Mouse (Mus musculus): ENCODE results near the gene Mmp14. TPM values are rescaled to one million over a fixed set of nuclear protein-coding genes. Genes with fewer than 3 reads are reported as not detected.

Mmp14 gene
- total and polyA plus RNA-seq, 2 experiments from 2014 or later, result 41.8 to 46.4 TPM

DNA sequence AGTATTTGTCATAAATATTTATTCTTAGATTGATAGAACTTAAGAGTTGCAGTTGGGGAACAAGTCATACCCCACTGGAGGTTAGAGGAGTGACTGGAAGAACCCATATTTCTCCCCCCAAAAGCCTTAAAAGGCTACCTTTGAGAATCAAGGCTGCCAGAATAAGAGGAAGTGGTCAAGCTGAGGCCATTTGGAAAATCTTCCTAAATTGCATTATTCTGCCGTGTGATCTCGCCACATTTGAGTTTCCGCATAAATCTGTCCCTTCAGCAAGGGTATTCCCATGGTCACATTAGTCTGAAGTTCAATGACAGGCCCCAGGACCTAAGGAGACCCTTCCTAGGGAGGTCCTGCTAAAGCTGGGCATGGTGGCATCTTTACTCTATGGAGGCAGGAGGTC lies 11.1 kb downstream of the Mmp14 start:
- Histone ChIP-seq H3K9ac (replicated peaks; ENCODE audit: low read length, poor library complexity, severe bottlenecking) (no peak overlapping the region), H3K27me3 (ENCODE audit: insufficient read depth, low read length) (no peaks in the 10 kb centered on the region), H3K4me2 (ENCODE audit: low read depth, low read length, poor library complexity, severe bottlenecking) (no peak overlapping the region), H3K4me1 (ENCODE audit: insufficient read depth, low read length) (no peaks in the 10 kb centered on the region), H3K27ac (ENCODE audit: low read depth, low read length) (no peak overlapping the region), H3K9me3 (ENCODE audit: low read length) (no peaks in the 10 kb centered on the region), H3K36me3 (ENCODE audit: insufficient read depth, low read length) (peaks cover 3% of the 10 kb centered on the region; the same call in 1 of the 2 replicates), H3K4me3 (ENCODE audit: low read depth, low read length) (no peak overlapping the region)
- no peak for TF ChIP-seq CTCF (IDR thresholded peaks at IDR 0.05)
- 82% methylated on average over 3 of the region's 3 CpGs for WGBS
- DNase-seq (ENCODE audit: low spot score) (no peak), ATAC-seq (ENCODE audit: low FRiP score) (no peak)

- Histone ChIP-seq H3K4me3 (ENCODE audit: low read depth, low read length) (no peak overlapping the region), H3K9ac (replicated peaks; ENCODE audit: low read length, poor library complexity, severe bottlenecking) (no peak overlapping the region), H3K9me3 (ENCODE audit: low read length) (no peaks in the 10 kb centered on the region), H3K4me2 (ENCODE audit: low read depth, low read length, poor library complexity, severe bottlenecking) (no peak overlapping the region), H3K27ac (ENCODE audit: low read depth, low read length) (no peak overlapping the region), H3K27me3 (ENCODE audit: insufficient read depth, low read length) (no peaks in the 10 kb centered on the region), H3K36me3 (ENCODE audit: insufficient read depth, low read length) (peaks cover 3% of the 10 kb centered on the region; the same call in 1 of the 2 replicates), H3K4me1 (ENCODE audit: insufficient read depth, low read length) (no peaks in the 10 kb centered on the region)
- WGBS, result 50% methylated on average over 3 of the region's 3 CpGs
- ATAC-seq (ENCODE audit: low FRiP score), result no peak
- TF ChIP-seq CTCF (IDR thresholded peaks at IDR 0.05), result no peak
- DNase-seq (ENCODE audit: low spot score), result no peak
Observed at GRCm38 (mm10) chr14:54443196-54443595, 11.8 kb downstream of the Mmp14 start.

DNA sequence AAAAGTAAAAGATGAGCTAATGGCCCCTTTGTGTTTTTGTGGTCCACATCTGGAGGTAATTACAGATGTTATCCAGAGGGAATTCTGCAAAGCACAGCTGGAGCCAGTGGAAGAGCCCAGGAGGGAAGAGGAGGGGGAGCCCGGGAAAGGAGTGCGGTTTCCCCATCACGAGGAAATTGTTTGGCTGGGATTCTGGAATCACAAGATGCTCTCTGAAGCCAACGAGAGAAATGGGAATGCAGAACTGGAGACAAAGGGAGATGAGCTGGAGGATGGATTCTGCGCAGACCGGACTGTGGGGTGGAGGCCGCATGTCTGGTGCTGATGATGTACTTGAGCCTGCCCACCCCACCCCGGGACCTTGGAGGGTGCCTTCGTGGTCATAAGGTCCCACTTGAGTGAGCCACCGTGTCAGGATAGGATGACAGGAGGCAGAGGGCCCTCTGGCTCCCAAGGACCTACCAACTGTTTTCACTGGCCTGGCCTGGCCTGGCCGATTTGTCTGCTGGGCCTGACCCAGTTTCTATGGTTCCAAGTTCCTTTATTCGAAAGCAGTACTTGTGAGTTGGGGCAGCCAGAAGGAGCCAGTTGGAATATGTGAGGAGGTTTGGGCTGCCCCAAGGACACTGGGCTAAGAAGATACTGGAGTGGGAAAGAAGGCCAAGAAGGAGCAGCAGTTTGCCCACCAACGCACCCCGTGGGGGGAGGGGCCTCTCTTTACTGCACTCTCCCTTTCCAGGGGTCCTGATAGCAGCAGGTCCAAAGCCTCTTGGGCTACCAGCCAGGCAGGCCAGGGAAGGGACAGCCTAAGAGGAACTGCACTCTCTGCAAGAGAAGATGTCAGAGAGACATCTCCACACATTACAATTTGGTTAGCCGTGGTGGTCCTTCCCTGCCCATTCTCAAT lies 12.6 kb downstream of the Mmp14 start:
- Histone ChIP-seq H3K27me3 (ENCODE audit: insufficient read depth, low read length) (no peaks in the 10 kb centered on the region), H3K4me2 (ENCODE audit: low read depth, low read length, poor library complexity, severe bottlenecking) (no peak overlapping the region), H3K9ac (replicated peaks; ENCODE audit: low read length, poor library complexity, severe bottlenecking) (no peak overlapping the region), H3K36me3 (ENCODE audit: insufficient read depth, low read length) (no peaks in the 10 kb centered on the region), H3K9me3 (ENCODE audit: low read length) (no peaks in the 10 kb centered on the region), H3K4me1 (ENCODE audit: insufficient read depth, low read length) (no peaks in the 10 kb centered on the region), H3K27ac (ENCODE audit: low read depth, low read length) (no peak overlapping the region), H3K4me3 (ENCODE audit: low read depth, low read length) (no peak overlapping the region)
- DNase-seq (ENCODE audit: low spot score) (no peak), ATAC-seq (ENCODE audit: low FRiP score) (no peak)
- TF ChIP-seq CTCF (IDR thresholded peaks at IDR 0.05), result no peak
- WGBS, result 69% methylated on average over 15 of the region's 15 CpGs

- no peaks in the 10 kb centered on the region for H3K9me3 ChIP-seq (ENCODE audit: low read length)
- no peak overlapping the region for H3K4me2 ChIP-seq (ENCODE audit: low read depth, low read length, poor library complexity, severe bottlenecking)
- H3K4me3 ChIP-seq (ENCODE audit: low read depth, low read length), result no peak overlapping the region
- ATAC-seq (ENCODE audit: low FRiP score) (no peak), DNase-seq (ENCODE audit: low spot score) (no peak)
- no peak overlapping the region for H3K27ac ChIP-seq (ENCODE audit: low read depth, low read length)
- no peaks in the 10 kb centered on the region for H3K27me3 ChIP-seq (ENCODE audit: insufficient read depth, low read length)
- H3K9ac ChIP-seq (replicated peaks; ENCODE audit: low read length, poor library complexity, severe bottlenecking), result no peak overlapping the region
- H3K36me3 ChIP-seq (ENCODE audit: insufficient read depth, low read length), result no peaks in the 10 kb centered on the region
- 47% methylated on average over 3 of the region's 3 CpGs for WGBS
- no peak for TF ChIP-seq CTCF (IDR thresholded peaks at IDR 0.05)
- H3K4me1 ChIP-seq (ENCODE audit: insufficient read depth, low read length), result no peaks in the 10 kb centered on the region
Observed at GRCm38 (mm10) chr14:54445476-54445875, 14.1 kb downstream of the Mmp14 start.

DNA sequence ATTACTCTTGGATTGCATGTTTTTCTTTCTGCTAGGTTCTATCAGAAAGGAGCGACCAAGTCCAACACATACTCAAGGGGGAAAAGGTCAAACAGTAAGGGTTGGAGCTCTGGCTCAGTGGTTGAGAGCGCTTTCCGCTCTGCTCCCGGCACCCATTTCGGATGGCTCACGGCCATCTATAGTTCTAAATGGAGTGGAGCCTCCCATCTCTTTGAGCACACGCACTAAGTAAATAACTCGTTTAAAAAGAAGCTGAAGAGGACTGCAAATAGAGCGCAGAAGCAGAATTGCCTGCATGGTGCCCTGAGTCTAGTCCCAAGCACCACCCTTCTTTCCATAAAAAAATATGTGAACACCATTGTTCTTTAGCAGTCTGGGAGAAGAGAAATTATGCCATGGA lies 22.2 kb downstream of the Mmp14 start:
- Histone ChIP-seq H3K27ac (ENCODE audit: low read depth, low read length) (no peak overlapping the region), H3K9me3 (ENCODE audit: low read length) (no peaks in the 10 kb centered on the region), H3K36me3 (ENCODE audit: insufficient read depth, low read length) (no peaks in the 10 kb centered on the region), H3K27me3 (ENCODE audit: insufficient read depth, low read length) (no peaks in the 10 kb centered on the region), H3K4me3 (ENCODE audit: low read depth, low read length) (no peak overlapping the region), H3K4me2 (ENCODE audit: low read depth, low read length, poor library complexity, severe bottlenecking) (no peak overlapping the region), H3K9ac (replicated peaks; ENCODE audit: low read length, poor library complexity, severe bottlenecking) (no peak overlapping the region), H3K4me1 (ENCODE audit: insufficient read depth, low read length) (no peaks in the 10 kb centered on the region)
- ATAC-seq (ENCODE audit: low FRiP score), result no peak
- TF ChIP-seq CTCF (IDR thresholded peaks at IDR 0.05), result no peak
- no peak for DNase-seq (ENCODE audit: low spot score)
- WGBS, result 91% methylated on average over 9 of the region's 9 CpGs
